Mouse (Mus musculus) kidney, postnatal 14 days (tissue): ENCODE data around the gene Tollip.

Source experiments
- DNase-seq: peaks from one replicate; pipeline ENCODE4 v3.0.0; 2022; ENCODE audit warnings: mixed read lengths

Tollip gene

GRCm38 (mm10) chr7:141918407-141918806, at the start of gene Tollip:
TSS of gene Tollip (minus strand) at chr7:141918507.
- no peak for DNase-seq

DNA sequence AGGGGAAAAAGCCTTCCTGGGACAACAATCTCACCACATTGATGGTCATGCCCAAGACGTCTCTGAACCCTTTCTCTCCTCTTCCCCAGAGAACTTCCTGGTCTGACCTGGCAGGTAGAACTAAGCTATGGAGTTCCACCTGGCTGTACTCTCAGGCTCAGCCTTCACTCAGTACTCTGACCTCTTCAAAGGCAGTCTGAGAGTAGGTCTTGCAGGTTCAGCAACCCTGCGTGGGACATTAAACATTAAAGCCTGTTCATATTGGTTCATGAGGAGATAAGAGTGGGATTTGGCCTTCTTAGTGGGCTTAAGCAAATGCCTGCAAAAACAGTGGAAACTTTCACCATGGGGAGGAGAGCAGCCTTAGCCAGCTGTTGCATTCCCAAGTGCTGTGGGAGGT, 48.0 kb upstream of the Tollip start:
- DNase-seq: no peak

- no peak for DNase-seq
Observed at GRCm38 (mm10) chr7:141962521-141962920, 44.2 kb upstream of the Tollip start.

DNA sequence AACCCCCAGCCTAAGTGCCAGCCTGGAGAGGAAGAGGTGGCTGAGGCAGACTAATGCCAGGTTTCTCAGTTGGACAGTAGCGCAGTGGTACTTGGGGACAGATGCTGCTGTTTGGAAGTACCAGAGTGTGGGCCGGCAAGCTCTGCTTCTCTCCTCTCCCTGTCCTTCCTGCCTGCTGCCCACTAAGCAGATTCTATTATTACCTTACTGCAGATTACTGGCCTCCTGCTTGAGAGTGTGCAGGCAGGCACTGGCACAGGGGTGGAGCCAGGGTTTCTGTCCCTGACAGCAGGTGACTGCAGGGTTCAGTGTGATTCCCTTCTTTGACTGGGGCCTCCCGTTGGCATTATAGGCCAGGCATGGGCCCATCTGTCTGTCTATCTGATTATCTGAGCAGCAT, 43.2 kb upstream of the Tollip start:
- DNase-seq: no peak

- no peak for DNase-seq
Observed at GRCm38 (mm10) chr7:141960926-141961325, 42.6 kb upstream of the Tollip start.

- peak; percentile 26 for DNase-seq
Observed at GRCm38 (mm10) chr7:141959133-141959532, 40.8 kb upstream of the Tollip start.

GRCm38 (mm10) chr7:141958211-141958610, 39.9 kb upstream of the Tollip start:
- no peak for DNase-seq

GRCm38 (mm10) chr7:141957524-141958051, 39.3 kb upstream of the Tollip start:
- DNase-seq: no peak

- no peak for DNase-seq
Observed at GRCm38 (mm10) chr7:141956174-141956566, 37.9 kb upstream of the Tollip start.

DNA sequence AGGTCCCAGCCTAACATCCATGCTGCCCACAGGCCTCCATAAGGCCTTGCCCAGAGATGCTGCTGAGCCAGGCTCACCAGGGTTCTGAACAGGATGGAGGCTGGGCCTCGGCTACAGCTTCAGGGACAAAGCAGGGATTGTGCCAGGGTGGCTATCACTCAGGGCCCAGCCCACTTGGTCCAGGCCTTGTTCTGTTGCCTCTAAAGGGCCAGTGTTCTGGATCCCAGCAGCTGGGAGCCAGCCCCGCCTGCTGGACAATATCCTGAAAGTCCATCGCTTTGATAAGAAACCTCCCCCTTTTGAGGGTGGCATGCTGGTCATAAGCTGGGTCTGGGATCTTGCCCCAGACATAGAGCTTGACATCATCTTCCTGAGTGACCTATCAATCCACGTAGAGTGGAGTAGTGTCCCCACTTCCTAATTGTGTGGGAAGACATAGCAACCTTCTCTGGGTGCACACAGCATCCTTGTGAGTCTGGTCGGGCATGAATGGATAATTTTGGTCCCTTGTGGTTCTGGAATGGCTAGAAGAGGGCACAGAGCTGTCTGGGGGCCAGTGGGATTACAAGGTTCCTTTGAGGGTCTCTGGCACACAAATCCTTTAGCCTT, 37.4 kb upstream of the Tollip start:
- no peak for DNase-seq

DNA sequence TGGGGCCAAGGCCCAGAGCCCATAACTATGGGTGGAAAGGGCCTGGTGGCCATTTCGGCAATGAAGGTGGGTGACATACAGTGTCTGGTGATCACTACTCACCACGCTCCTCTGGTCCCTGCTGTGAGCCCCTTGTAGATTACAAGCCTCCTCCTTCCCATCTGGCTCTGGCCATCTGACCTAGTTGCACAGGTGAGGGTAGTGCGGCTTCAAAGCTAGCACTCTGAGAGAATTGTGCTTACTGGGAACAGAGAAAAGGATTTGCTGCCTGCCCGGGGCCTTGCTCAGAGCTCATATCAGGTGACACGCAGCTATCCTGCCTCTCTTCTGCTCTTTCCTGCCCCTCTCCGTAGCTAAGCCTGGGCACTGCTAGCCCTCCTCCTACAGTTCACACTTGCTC, 35.3 kb upstream of the Tollip start:
- DNase-seq: no peak

GRCm38 (mm10) chr7:141952920-141953319, 34.6 kb upstream of the Tollip start:
- DNase-seq: no peak

GRCm38 (mm10) chr7:141951821-141952220, 33.5 kb upstream of the Tollip start:
- DNase-seq: no peak

DNA sequence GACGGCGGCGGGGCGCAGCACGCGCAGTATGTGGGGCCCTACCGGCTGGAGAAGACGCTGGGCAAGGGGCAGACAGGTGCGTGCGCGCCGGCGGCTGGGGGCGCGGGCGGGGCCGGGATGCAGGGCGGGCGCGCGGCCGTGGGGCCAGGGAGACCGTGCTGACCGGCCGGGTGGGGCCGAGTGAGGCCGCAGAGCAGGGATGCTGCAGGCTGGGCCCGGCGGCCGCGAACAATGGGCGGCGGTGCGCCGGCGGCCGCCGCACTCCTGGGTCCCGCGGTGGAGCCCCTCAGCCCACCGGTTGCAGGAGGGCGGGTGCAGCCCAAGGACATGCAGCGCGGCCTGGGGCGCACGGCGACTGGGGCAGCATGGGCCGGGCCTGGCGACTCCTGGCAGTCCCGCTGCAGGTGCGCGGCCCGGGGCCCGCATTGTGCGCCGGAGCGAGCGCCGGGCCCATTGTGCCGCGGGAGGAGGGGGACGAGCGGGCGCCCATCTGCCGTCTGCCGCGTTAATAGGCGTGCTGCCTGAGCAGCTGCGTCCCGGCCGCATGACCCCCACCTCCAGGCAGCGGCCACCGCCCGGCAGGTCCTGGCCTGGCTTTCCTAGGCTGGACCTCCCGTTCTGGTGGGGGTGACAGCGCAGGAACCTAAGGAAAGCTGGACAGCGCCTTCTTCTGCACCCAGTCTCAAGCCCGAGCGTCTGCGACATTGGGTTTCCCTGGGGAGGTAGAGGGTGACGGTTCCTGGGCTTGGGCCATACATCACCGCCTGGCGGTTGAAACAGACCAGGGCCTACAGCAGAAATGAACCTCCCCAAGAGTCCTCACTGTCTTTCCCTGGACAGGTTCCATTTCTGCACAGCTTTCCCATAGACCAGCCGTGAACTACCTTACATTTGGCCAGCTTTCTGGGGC, 32.1 kb upstream of the Tollip start:
- peak; percentile 18 for DNase-seq

DNA sequence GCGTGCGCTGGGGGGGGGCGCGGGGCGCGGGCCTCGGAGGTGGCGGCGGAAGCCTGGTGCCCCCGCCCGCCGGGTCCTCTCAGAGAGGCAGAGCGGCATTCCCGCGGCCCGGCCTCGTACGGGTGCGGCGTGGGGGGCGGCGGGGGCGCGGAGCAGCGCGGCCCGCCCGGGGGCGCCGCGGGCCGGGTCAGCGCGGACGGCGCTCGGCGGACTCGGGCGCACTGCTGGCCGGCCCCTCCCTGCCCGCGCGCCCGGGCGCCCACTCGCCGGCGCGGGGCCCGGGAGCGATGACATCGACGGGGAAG, 31.4 kb upstream of the Tollip start:
- no peak for DNase-seq

DNA sequence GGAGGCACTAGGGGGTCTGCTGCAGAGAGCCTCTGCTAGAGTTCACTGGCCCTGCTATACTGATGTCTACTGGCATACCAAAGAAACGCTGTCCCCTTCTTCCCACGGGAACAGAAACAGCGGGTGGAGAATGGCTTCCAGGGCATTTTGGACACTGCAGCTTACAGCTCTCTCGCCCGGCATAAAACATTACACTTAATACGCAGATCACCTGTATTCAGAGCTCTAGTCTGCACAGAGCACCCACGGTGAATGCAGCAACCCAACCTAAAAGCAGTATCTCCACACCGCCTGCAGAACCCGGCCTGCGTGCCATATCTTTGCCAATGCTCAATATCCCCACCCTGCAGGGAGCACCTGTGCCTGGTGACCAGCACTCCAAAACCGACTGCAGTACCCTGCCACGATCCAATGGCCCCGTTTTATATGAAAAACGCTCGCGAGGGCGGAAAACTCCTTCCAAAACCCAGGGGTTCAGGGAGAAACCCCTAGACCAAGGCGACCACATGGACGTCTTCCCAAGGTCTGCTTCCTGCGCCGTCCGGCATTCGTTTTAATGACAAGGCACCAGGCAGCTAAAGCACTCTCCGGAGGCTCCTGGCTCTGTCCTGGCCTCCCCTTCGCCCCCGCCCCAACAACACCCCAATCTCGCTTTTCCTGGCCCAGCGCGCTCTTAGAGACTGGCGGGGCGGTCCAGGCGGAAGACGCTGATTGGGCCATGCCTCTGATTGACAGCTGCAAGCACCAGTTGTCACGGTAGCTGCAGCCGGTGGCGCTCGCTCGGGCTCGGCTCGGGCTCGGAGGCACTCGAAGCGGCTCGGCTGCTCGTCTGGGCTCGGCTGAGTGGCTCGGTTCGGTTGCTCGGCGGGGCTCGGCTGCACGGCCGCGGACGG, 30.8 kb upstream of the Tollip start, which contains the start of gene Brsk2:
Brsk2 (plus strand) TSS at position 846 of the 893 bp plus-strand sequence.
- peak; percentile 97 for DNase-seq

- no peak for DNase-seq
Observed at GRCm38 (mm10) chr7:141948045-141948444, 29.7 kb upstream of the Tollip start.

GRCm38 (mm10) chr7:141947512-141947911, 29.2 kb upstream of the Tollip start:
- DNase-seq: no peak

DNA sequence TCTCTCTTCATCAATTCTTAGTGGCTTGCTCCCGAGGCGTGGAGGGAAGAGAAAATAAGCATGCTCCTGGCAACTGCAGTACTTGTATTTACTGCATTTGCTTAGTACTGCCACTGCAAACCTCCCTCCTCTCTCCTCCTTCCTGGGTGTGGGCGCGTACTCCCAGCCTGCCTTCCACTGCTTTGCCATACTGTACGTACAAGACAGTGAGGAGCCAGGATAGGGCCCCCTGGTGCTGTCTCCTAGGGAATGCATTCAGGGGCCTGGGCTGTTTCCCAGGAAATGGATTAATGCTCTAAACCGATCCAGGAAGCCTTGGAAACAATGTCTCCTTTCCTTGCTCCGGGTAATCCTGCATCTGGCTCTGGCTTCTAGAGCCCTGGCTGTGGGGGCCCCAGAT, 27.6 kb upstream of the Tollip start:
- DNase-seq: no peak

- no peak for DNase-seq
Observed at GRCm38 (mm10) chr7:141943444-141943843, 25.1 kb upstream of the Tollip start.

GRCm38 (mm10) chr7:141934951-141935350, 16.6 kb upstream of the Tollip start:
- no peak for DNase-seq

DNA sequence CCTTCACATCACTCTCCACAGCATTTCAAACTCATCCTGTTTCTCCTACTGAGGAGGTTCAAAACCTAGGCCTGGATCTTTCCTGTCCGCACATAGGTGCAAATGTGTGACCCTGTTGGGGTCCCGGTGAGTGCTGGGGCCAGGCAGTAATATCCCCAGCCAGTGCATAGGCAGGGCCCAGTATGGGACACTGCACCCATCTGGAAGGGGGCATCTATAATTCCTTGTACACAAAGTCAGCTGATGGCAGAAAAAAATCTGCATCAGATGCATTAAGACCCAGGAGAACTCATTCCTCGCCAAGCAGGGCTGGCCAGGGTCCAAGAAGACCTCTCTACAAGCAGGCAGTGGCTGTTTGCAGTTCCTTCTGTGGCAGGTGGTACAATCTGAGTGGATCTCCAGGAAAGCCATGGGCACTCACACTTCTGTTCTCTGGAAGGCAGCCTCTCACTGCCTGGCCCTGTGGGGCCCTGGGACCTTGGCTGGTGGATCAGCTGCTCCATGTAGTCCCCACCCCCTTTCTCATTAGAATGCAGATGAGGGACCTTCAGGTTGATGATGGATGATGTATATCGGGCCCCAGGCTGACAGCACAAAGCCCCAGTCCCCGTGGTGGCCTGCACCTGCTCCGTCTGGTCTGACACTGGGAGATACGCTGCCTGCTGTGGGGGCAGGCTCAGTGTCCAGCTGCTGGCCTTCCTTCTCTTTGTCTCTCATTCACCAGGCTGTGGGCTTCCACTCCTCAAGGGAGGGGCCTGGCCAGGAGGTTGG, 16.0 kb upstream of the Tollip start:
- DNase-seq: no peak
